Mouse (Mus musculus) spleen, postnatal 14 days (tissue): ENCODE data around the gene Rbbp5.
A peak's percentile ranks its signal among the peaks of the same experiment; 100 is the strongest.

Experiments used
- DNase-seq, 2 experiments: peaks; one replicate each; pipeline ENCODE4 v3.0.0; 2021 to 2022; ENCODE audit warnings: low spot score in 2 of 2

The Rbbp5 gene

DNA sequence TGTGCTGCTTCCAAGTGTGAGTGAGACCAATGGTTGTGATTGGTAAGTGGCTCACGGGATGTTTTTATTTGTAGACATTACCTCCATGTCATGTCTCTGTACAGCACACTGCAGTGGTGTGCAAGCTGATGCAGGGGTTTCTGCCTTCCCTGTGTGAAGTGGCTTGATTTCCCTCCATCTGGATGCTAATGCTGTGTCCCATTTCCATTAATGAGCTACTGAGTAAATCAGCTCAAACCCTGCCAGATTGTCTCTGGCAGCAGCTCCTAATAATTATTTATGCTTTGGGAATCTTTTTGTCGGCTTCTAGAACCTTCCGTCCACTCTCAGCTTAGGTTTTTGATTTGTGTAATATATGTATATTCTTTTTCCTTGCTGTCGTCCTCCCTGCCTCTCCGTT lies 28.0 kb downstream of the Rbbp5 start:
- DNase-seq: no peak

DNA sequence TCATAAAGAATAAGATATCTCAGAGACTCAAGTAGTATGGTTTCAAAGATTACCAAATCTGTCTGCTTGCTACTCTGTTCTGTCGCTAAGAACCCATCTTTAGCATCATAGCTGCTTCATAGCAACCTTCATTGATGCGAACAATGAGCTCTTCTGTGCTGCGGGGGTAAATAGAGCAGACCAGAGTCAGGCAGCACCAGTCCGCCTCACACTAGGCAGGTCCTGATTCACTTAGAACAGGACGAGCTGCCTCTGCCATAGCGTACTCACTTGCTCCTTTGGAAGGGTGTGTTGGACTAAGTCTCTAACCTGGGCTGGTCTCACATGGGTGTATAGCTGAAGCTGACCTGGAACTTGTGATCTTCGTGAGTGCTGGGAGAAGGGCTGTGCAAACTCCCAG lies 28.9 kb downstream of the Rbbp5 start, which contains the start of gene Tmem81:
Gene Tmem81 (plus strand): TSS at position 173 of the 400 bp plus-strand sequence.
- no peak for DNase-seq

DNA sequence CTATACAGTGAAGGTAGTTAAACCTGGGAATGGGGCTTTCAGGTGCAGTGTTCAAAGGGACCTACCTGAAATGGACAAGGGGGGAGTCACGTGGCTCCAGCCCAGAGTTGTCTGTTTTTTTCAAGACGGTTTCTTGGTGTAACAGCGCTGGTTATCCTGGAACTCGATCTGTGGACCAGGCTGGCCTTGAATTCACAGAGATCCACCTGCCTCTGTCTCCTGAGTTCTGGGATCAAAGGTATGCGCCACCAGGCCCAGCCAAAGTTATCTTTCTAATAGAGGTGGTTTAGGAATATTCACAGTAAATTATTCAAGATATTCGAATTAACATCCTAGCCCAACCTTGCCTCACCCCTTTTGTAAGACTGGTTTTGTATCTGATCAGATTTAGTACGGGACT lies 29.5 kb downstream of the Rbbp5 start:
- DNase-seq: no peak

DNA sequence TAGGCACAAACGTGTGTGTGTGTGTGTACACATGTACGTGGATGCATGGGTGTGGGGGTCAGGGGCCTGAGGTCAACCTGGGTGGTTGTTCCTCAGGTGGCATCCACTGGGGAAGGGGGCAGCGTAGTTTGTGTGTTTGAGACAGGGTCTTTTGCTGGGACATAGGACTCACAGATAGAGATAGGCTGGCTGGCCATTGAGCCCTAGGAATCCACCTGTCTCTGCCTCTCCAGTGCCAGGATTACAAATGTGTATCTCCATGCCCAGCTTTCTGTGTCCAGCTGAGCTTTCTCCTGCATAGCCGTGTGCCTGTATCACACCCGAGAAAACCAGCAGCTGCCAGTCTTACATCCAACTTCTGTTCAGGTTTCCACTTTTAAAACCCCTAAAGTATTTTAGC lies 32.6 kb downstream of the Rbbp5 start:
- DNase-seq: no peak

DNA sequence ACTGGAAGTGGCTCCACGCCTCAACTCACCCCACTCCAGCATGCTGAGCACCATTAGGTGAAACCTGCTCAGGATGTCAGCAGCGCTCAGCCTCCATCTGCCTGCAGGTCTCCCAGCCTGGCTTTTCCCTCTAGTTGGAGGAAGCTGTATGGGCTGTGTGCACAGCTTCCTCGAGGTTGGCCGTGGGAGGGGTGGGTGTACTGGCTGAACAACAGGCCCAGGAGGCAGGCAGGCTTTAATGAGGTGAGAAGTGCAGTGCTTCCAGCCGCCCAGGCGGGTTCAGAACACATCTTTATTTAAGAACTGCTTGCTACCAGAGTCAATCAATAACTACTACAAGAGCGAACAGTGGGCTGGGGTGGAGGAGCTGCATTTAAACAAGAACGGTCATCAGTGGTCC lies 34.4 kb downstream of the Rbbp5 start:
- no peak for DNase-seq

DNA sequence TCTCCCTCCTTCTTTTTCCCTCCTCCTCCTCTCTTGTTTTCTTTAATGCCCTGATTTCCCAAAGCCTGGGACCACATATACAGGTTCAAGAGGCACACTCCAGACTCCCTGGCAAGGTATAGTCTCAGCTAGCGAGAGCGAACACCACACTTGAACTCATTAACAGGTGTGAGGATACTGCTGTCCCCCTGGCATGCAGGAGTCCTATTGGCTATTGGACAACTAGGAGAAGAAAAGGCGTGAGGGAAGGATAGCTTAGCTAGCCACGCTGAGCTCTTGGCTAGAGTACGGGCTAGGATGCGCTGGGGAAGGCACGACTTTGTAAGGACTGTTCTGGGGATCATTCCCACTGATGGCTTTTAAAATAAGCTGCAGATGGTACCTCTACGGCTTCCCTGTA lies 34.9 kb downstream of the Rbbp5 start:
- no peak for DNase-seq

DNA sequence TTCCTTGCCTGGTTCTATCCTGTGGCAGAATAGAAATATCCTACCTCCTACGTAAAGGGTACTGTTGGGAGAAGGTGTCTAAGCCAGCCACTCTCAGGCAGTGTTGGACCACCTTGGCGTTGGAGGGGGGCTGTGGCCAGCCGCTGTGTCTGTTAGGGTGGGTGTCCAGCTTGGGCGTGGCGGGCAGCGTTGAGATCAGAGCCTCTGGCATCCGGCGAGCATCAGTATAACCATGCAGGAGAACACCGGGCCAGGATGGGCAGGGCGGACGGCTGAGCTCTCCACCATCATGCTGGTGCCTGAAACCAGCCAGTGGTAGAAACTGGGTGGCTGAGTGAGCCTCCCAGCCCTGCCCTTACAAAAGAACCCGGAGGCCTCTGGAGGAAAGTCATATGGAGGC lies 38.2 kb downstream of the Rbbp5 start:
- no peak for DNase-seq

DNA sequence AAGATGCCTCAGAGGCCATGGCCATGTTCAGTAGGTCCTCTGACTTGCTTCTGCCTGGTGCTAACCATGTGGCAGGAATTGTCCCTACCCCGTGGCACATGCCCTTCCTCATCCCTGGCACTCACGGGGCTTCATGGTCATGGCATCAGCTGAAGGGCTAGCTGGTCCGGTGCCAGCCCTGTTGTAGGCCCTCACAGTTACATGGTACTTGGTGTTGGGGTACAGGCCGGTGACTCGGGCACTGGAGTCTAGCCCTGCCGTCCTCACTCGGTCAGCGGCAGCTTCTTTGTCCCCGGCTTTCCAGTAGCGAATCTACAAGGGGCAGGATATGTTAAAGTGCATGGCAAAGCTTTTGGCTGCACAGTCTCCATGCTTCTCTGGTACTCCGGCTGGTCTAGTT lies 39.6 kb downstream of the Rbbp5 start:
- no peak for DNase-seq

DNA sequence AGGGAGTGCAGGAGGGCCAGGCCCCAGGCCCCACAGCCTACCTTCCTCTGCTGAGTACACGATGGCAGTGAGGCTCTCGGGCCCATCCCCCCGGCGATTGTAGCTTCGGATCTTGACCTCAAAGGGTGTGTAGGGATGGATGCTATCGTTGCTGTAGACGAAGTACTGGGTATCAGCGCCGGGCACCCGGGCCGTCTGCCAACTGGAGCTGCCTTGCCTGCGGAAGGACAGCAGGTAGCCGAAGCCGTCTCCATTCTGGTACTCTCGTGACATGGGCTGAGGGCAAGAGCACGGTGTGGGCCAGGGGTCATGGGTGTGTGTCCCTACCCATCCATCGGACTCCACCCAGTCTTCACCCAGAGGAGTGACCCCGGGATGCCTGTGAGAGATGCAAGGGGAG lies 41.5 kb downstream of the Rbbp5 start:
- DNase-seq: no peak

DNA sequence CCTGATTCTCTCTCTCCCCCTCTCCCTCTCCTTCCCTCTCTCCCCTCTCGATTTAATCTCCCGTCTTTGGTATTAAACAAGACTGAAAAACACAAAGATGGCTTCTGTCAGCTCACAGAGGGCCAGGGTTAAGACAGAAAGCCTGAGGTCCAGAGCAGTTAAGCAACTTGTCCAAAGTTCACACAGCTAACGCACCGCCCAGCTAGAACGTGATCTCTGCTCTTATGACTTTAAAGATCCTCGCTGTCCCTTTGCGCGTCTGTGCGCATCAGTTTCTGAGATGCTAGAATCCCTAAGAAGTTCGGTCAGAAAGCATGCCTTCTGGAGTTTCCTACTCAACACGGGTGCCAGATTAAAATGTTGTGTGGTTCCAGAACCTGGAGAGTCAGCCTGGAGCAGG lies 42.6 kb downstream of the Rbbp5 start:
- no peak for DNase-seq

DNA sequence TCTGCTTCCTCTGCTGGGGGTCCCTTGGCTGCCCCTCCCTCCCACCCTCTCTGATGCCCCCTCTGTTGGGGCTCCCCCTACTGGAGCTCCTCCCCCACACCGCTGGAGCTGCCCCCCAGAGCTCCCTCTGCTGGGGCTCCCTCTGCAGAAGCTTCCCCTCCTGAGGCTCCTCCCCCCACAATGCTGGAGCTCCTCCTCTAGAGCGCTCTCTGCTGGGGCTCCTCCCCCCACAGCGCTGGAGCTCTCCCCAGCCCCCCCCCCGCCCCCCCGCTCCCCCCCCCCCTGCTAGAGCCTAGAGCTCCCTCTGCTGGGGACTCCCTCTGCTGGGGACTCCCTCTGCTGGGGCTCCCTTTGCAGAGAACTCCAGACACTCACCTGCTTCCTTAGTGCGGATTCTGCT lies 43.6 kb downstream of the Rbbp5 start:
- DNase-seq: peak; percentile 27 to 54

DNA sequence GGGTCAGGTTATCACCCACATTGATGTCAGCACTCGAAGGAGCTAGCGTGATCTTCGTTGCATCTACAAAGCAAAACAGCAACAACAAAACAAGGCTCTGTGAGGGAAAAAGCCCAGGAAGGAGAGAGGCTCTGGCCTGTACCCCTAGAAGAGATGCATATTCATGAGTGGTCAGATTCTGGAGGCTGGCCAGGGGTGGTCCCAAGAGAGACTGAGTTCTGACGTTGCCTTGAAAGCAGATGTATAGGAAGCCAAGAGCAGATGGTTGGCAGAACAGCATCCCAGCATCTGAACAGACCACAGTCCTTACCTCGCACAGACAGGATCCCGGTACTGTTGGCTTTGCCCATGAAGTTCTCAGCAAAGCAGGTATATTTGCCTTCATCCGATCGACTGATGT lies 45.9 kb downstream of the Rbbp5 start:
- DNase-seq: no peak

DNA sequence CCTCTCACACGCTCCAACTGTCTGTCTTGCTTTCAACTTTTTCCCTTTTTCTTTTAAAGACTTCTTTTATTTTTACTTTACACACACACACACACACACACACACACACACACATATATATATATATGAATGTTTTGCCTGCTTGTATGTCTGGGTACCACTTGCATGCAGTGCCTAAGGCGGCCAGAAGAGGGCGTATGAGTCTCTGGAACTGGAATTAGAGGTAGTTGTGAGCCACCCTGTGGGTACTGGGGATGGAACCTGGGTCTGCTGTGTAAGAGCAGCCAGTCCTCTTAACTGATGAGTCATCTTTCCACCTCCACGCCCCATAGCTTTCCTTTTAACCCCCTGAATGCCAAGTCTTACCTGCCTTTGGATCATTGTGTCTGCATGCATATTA lies 46.8 kb downstream of the Rbbp5 start:
- peak in 1 of 2 experiments; percentile 35 for DNase-seq

DNA sequence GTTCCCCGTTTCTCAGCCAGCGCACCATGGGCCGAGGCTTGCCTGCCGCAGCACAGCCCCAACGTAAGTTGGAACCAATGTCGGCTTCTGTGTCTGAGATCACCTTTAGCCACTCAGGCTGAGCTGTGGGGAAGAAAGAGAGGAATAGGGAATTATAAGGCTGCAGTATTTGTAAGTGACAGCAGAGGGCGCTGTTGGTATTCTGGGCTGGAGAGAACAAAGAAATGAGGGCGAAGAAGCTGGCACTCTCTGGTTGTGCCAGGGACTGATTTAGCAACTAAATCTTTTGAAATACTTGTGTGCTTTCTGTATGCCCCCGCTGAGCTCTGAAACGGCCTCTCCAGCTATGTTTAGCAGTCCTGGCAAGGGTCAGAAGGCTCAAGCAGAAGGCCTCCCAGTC lies 48.7 kb downstream of the Rbbp5 start:
- peak in 1 of 2 experiments; percentile 56 for DNase-seq

DNA sequence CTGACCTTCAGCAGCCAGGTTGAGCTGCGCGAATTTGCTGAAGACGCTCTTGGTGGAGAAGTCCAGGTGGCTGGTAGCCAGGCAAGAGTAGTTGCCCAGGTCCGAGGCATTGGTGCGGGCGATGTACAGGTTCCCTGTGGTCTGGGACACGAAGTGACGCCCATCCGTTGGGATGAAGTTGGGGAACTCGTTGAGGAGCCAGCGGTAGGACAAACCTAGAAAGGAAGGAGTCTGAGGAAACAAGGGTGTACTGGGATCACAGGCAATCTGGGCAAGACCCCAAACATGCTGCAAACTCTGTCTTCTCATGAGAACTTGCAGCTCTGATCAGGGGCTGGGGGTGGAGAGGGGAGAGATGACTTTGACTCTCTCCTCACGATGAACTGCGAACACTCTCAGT lies 50.9 kb downstream of the Rbbp5 start:
- DNase-seq: no peak

DNA sequence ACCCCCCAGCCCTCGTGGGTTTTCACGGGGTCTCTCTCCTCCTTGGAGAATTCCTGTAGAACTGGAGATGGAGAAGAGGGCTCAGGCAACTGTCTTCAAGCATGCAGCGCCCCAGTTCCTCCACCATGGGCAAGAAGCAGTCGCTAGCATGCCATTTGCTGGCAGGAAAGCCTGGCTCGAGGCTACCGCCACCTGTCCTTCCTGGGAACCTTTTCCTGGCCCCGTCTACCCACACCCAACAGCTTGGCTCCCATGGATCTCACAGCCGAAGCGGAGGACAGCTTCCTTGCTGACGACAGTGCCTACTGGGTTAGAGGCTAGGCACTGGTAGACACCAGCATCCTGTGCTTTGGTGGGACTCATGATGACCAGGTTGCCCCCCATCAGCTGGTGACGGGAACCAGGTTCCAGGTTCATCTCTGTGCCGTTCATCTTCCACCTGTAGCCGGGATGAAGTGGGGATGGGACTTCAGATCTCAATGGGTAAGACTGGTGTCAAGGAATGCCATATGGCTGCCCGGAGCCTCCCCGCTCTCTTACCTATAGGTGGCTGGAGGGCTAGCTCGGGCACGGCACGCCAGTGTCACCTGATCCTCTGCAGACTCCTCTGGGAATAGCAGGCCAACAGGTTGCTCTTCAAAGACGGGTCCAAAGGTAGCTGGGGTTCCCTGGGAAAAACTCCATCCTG lies 51.6 kb downstream of the Rbbp5 start:
- DNase-seq: no peak

DNA sequence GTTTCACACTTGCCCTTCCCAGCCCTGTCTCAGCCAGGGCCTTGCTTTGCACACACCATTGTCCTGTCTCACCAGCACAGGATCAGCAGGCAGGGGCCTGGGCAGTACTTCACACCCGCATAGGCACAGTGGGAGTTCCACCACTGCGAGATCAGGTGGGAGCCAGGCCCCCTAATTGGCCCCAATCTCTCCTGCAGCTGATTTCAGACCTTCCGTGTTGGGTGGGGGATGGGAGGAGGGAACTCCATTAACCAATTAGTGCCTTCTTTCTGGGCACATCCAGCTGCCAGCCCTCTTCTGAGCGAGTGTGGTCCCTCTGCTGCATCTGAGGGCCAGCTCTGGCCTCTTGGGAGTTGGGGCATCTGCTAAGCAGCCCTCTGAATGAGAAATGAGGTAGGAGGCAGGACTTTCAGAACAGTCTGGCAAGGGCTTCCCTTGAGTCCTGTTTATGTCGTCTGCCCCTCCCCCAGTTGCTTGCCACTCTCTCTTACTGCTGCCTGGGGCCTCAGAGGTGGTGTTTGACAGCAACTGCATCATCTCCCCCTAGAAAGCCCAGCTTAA lies 53.5 kb downstream of the Rbbp5 start:
- DNase-seq: peak in 1 of 2 experiments; percentile 14

DNA sequence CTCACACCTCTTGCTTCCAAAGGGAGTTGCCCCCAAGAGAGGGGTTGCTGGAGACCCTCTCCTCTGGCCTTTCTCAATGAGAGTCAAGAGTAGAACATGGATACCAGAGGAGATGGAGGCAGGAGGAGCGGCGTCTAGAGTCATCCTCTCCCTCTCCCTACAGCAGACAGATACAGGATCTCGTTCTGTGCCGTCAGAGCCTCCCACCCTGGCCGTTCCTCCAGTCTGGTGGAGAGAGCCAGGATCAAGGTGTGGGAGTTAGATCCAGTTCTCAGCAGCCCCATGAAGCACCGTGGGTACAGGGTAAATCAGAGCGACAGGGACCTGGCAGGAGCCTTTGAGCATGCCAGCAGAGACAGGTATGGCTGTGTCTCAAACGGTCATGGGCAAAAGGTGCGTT lies 55.4 kb downstream of the Rbbp5 start:
- no peak for DNase-seq

DNA sequence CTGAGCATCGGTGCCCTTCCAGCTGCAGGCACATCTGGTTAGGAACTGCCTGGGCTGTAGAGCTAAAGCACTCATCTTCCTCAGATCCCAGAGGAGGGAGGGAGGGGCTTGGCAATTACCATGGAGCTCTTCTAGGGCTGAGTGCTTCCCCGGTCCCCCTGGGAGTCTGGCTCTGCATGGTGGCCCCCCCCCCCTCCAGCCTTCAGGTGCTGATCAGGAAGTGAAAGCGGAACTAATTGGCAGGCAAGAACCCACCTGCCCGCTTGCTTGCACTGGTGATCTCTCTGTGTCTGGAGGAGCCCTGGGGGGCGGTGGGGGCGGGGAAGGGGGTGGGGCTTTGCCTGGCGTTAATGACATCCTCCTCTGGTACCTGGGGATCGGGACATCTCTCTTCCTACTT lies 56.7 kb downstream of the Rbbp5 start:
- peak in 1 of 2 experiments; percentile 23 for DNase-seq

DNA sequence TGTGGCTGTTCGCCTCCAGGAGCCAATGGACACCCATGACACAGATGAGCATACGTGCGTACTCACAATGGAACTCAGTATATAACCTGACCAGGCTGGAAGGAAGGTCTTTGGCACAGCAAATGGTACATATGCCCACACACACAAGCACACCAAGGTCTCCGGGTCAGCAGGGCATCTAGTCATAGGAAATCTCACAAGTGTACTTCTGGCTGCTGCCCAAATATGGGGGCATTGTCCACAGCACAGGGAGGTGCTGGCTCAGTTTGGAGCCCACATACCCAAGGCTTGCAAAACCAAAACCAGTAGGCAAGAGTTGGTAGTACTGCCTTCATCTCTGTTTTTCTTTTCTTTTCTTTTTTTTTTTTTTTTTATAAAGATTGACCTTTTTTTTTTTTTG lies 58.4 kb downstream of the Rbbp5 start:
- DNase-seq: no peak

DNA sequence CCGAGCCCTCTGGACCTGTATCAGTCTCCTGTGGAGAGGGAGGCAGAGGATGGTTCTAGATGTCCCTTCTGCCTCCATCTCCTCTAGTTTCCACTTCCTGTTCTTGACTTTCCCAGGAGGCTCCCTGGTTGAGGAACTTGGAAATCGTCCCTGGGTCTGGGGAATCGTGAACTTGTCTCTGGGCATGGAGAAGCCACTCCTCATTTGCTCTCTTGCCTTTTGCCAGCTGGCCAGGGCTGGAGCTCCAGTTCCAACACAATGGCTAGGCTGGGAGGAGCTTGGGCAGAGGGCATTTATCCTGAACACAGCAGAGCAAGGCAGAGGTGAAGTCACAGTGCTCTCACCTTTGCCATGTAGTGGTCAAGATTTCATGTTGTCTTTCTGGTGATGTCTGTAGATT lies 59.3 kb downstream of the Rbbp5 start:
- no peak for DNase-seq

DNA sequence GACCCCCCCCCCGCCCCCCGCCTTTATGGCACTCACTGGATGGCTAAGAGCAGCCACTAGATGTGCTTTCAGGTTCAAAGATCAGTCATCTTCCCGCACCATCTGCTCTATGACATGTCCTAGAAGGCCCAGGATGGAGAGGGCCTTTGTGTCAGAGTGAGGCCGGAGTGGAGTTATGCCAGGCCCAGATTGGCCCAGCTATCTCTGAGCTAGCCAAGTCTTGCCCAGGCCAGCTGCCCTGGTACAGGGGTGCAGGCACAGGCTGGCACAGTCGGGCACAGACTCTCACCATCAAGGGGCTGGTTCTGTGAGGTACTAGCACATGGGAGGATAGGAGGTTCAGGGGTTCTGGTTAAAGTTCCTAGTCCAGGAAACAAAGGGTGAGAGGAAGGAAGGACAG lies 60.6 kb downstream of the Rbbp5 start:
- no peak for DNase-seq

DNA sequence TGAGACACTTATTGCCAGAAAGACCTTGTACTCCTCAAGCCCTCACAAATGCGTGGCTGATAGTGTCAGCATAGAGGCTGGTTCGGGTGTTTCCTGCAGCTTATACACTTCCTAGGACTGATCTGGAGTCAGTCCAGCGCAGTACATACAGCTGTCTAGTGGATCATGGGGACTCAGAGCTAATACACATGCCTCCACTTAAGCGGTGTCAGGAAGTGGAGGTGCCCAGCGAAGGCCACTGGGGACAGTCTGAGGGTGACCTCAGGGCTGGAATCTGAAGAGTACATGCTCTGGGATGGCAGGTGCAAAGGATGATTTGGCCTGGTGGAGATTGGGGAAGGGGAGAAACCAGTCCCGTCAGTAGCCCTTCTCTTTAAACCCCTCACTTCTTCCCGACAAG lies 63.5 kb downstream of the Rbbp5 start:
- no peak for DNase-seq
